Mouse (Mus musculus) limb, embryonic 14.5 days (tissue): ENCODE measurements at regions not wholly inside any gene's neighbourhood (a gene's known extent, or its start where the extent isn't known, plus 50 kb on each side); places are given as distances from the start of the nearest gene placed in this dataset.

ENCODE experiments used
- ATAC-seq: fragments of 200-750 bp; cut with Nextera tagmentation; 2 replicates; pipeline ENCODE4 v1.8.0; 2017; ENCODE audit warnings: low read depth, moderate number of reproducible peaks, moderate TSS enrichment; ENCODE audit not compliant: low FRiP score
- DNase-seq: peaks from one replicate; pipeline ENCODE4 v3.0.0-alpha.2; 2015; ENCODE audit warnings: low spot score
- H3K27ac ChIP-seq: fragments of 300-500 bp; sonication (generic); replicated peaks from 2 replicates; pipeline ENCODE4 v1.5.1; 2014; ENCODE audit warnings: low read depth, mild to moderate bottlenecking, low read length, moderate library complexity, mixed read lengths
- H3K27me3 ChIP-seq: fragments of 300-500 bp; sonication (generic); 2 replicates; pipeline ENCODE4 v1.6.1; 2014; ENCODE audit warnings: low read length, mixed read lengths; ENCODE audit not compliant: control insufficient read depth, insufficient read depth
- H3K36me3 ChIP-seq: fragments of 300-500 bp; sonication (generic); 2 replicates; pipeline ENCODE4 v1.6.1; 2014; ENCODE audit warnings: mild to moderate bottlenecking, low read length, moderate library complexity, mixed read lengths; ENCODE audit not compliant: control insufficient read depth, insufficient read depth
- H3K4me1 ChIP-seq: fragments of 300-500 bp; sonication (generic); 2 replicates; pipeline ENCODE4 v1.6.1; 2014; ENCODE audit warnings: antibody characterized with exemption, low read length, mixed read lengths; ENCODE audit not compliant: control insufficient read depth, insufficient read depth
- H3K4me2 ChIP-seq: fragments of 300-500 bp; sonication (generic); replicated peaks from 2 replicates; pipeline ENCODE4 v1.6.1; 2014; ENCODE audit warnings: low read depth, mild to moderate bottlenecking, low read length, moderate library complexity; ENCODE audit not compliant: severe bottlenecking
- H3K4me3 ChIP-seq: fragments of 300-500 bp; sonication (generic); replicated peaks from 2 replicates; pipeline ENCODE4 v1.5.1; 2014; ENCODE audit warnings: low read length
- H3K9ac ChIP-seq: fragments of 300-500 bp; sonication (generic); 2 replicates; pipeline ENCODE4 v1.6.1; 2014; ENCODE audit warnings: mild to moderate bottlenecking, low read depth, low read length, moderate library complexity; ENCODE audit not compliant: severe bottlenecking
- H3K9me3 ChIP-seq: fragments of 300-500 bp; sonication (generic); 2 replicates; pipeline ENCODE4 v1.6.1; 2016; ENCODE audit warnings: low read length; ENCODE audit not compliant: control insufficient read depth
- POLR2A ChIP-seq: fragments of 200-500 bp; IDR thresholded peaks from 2 replicates; pipeline ENCODE4 v1.8.0; 2012; ENCODE audit warnings: inconsistent platforms, mild to moderate bottlenecking, moderate library complexity, borderline replicate concordance; ENCODE audit not compliant: insufficient read depth, insufficient read length; ENCODE audit errors: extremely low read depth
- WGBS: fragments of 180-500 bp; shearing (Covaris S2); extraction: QIAGEN DNeasy Blood & Tissue Kit; methylation state at CpG from one replicate; pipeline ENCODE4 v1.1.7; 2014; 5-methylcytosine and 5-hydroxymethylcytosine counted together

GRCm38 (mm10) chr7:49689546-49689945, 52.9 kb upstream of the Dbx1 start:
- peaks cover 6% of the 10 kb centered on the region for H3K4me1 ChIP-seq
- H3K36me3 ChIP-seq, result no peaks in the 10 kb centered on the region
- H3K27me3 ChIP-seq, result no peaks in the 10 kb centered on the region
- 41% methylated on average over 6 of the region's 6 CpGs for WGBS
- no peaks in the 10 kb centered on the region for H3K9me3 ChIP-seq
- no peak overlapping the region for H3K27ac ChIP-seq
- TF ChIP-seq POLR2A, result no peak
- H3K4me2 ChIP-seq, result no peak overlapping the region
- H3K4me3 ChIP-seq, result no peak overlapping the region
- DNase-seq (no peak), ATAC-seq (no peak)
- no peak overlapping the region for H3K9ac ChIP-seq

GRCm38 (mm10) chr7:49688521-49689399, 52.1 kb upstream of the Dbx1 start:
- Histone ChIP-seq H3K9ac (no peak overlapping the region), H3K4me1 (peaks cover 6% of the 10 kb centered on the region), H3K9me3 (no peaks in the 10 kb centered on the region), H3K36me3 (no peaks in the 10 kb centered on the region), H3K4me3 (no peak overlapping the region), H3K27ac (no peak overlapping the region), H3K27me3 (no peaks in the 10 kb centered on the region), H3K4me2 (peak overlapping the region; percentile 22; the same call in 1 of the 2 replicates)
- no peak for ATAC-seq
- TF ChIP-seq POLR2A, result no peak
- no peak for DNase-seq
- WGBS, result 5% methylated on average over 10 of the region's 10 CpGs

- Histone ChIP-seq H3K36me3 (no peaks in the 10 kb centered on the region), H3K9ac (no peak overlapping the region), H3K27ac (no peak overlapping the region), H3K4me1 (peaks cover 6% of the 10 kb centered on the region), H3K4me2 (peak overlapping the region; percentile 22; the same call in 1 of the 2 replicates), H3K4me3 (no peak overlapping the region), H3K27me3 (no peaks in the 10 kb centered on the region), H3K9me3 (no peaks in the 10 kb centered on the region)
- TF ChIP-seq POLR2A, result no peak
- no peak for DNase-seq
- WGBS, result 24% methylated on average over 10 of the region's 10 CpGs
- no peak for ATAC-seq
Observed at GRCm38 (mm10) chr7:49687658-49688376, 51.2 kb upstream of the Dbx1 start.

GRCm38 (mm10) chr7:49686992-49687391, 50.3 kb upstream of the Dbx1 start:
- no peak for ATAC-seq
- Histone ChIP-seq H3K27ac (no peak overlapping the region), H3K36me3 (no peaks in the 10 kb centered on the region), H3K9me3 (no peaks in the 10 kb centered on the region), H3K4me2 (no peak overlapping the region), H3K4me3 (no peak overlapping the region), H3K9ac (no peak overlapping the region), H3K27me3 (0 out of 2 replicates have a peak, but pooled peaks cover 4% of the 10 kb centered on the region), H3K4me1 (peaks cover 6% of the 10 kb centered on the region)
- no peak for DNase-seq
- 38% methylated on average over 11 of the region's 11 CpGs for WGBS
- TF ChIP-seq POLR2A, result no peak
